Mouse (Mus musculus): Measurements from ENCODE around the gene Pccb. TPM values are rescaled to one million over a fixed set of nuclear protein-coding genes. Genes with fewer than 3 reads are reported as not detected.

The Pccb gene
- polyA plus RNA-seq, 1 experiment from 2014 or later, result 23.7 TPM

Other genes starting within 250 kb of the Pccb start
- gene Msl2, start 39.2 kb upstream of the Pccb start, polyA plus RNA-seq (2015; fragmentation: Nextera tagmentation; extraction: Ambion mirVana), result 6.3 and 6.4 TPM in 2 replicates
- 15.3 and 16.4 TPM in 2 replicates for gene Ppp2r3a, start 216.9 kb upstream of the Pccb start, polyA plus RNA-seq (2015; fragmentation: Nextera tagmentation; extraction: Ambion mirVana)